Mouse (Mus musculus) adrenal gland, postnatal 4 days (tissue): ENCODE data around the gene Nfkbib. TPM values are rescaled to one million over a fixed set of nuclear protein-coding genes. Genes with fewer than 3 reads are reported as not detected.
A peak's percentile ranks its signal among the peaks of the same experiment; 100 is the strongest.

Experiments used
- DNase-seq, 2 experiments: peaks; one replicate each; pipeline ENCODE4 v3.0.0; 2021 to 2022; ENCODE audit warnings: low spot score in 2 of 2, mixed read lengths in 2 of 2
- long read RNA-seq, 2 experiments: library from polyadenylated mRNA; stranded (forward); transcript quantifications; one replicate each; pipeline ENCODE4 v2.0.0; 2021
- total RNA-seq, 2 experiments: library from RNA; stranded (reverse); gene quantifications; 2 replicates each; pipeline ENCODE4 v1.2.3; 2021

The Nfkbib gene
- 10 to 100 TPM; 24.6 to 27.3 TPM for total RNA-seq
- long read RNA-seq, experiment 1, transcript Nfkbib-202 (6 exons, 1,243 nt), result major isoform, 27 of 42 reads
- long read RNA-seq, experiment 1, partial matches to known transcripts, result 14 of 42 reads
- long read RNA-seq, experiment 1, other reads (novel, unspliced or antisense), result 1 of 42 reads
- long read RNA-seq, experiment 2, transcript Nfkbib-202 (6 exons, 1,243 nt), result major isoform, 41 of 59 reads
- long read RNA-seq, experiment 2, partial matches to known transcripts, result 14 of 59 reads
- long read RNA-seq, experiment 2, other reads (novel, unspliced or antisense), result 1 of 59 reads

GRCm38 (mm10) chr7:28767462-28767965 lies at the start of gene Nfkbib:
Nfkbib (minus strand) TSS chr7:28767512.
- no peak for DNase-seq

- DNase-seq, result no peak
These were observed 49.6 kb upstream of the Nfkbib start for GRCm38 (mm10) chr7:28816920-28817319.

- DNase-seq, result no peak
These were observed 48.9 kb upstream of the Nfkbib start for GRCm38 (mm10) chr7:28816201-28816600.

- no peak for DNase-seq
These were observed 47.9 kb upstream of the Nfkbib start for GRCm38 (mm10) chr7:28815230-28815629.

- no peak for DNase-seq
These were observed 47.2 kb upstream of the Nfkbib start for GRCm38 (mm10) chr7:28814306-28815034.

- no peak for DNase-seq
These were observed 45.6 kb upstream of the Nfkbib start for GRCm38 (mm10) chr7:28812949-28813348.

- DNase-seq, result no peak
These were observed 45.1 kb upstream of the Nfkbib start for GRCm38 (mm10) chr7:28812436-28812835.

- no peak for DNase-seq
These were observed 44.4 kb upstream of the Nfkbib start for GRCm38 (mm10) chr7:28811640-28812275.

- peak; percentile 87 to 92 for DNase-seq
These were observed 43.9 kb upstream of the Nfkbib start for GRCm38 (mm10) chr7:28811228-28811627.

GRCm38 (mm10) chr7:28810107-28811066 lies 43.1 kb upstream of the Nfkbib start:
- DNase-seq, result peak; percentile 98 to 99

- DNase-seq, result peak in 1 of 2 experiments; percentile 39
These were observed 42.2 kb upstream of the Nfkbib start for GRCm38 (mm10) chr7:28809401-28810089.

- peak; percentile 91 for DNase-seq
These were observed 41.7 kb upstream of the Nfkbib start for GRCm38 (mm10) chr7:28808957-28809393.

GRCm38 (mm10) chr7:28808221-28808941 lies 41.1 kb upstream of the Nfkbib start, which contains the start of gene Hnrnpl:
Hnrnpl (plus strand) TSS chr7:28808541.
- DNase-seq, result no peak

GRCm38 (mm10) chr7:28807641-28808220 lies 40.4 kb upstream of the Nfkbib start:
- no peak for DNase-seq

GRCm38 (mm10) chr7:28806869-28807268 lies 39.6 kb upstream of the Nfkbib start:
- no peak for DNase-seq

- DNase-seq, result no peak
These were observed 36.4 kb upstream of the Nfkbib start for GRCm38 (mm10) chr7:28803756-28804155.

- DNase-seq, result no peak
These were observed 35.7 kb upstream of the Nfkbib start for GRCm38 (mm10) chr7:28802846-28803588.
